Mouse (Mus musculus) stomach, postnatal 0 days (tissue): Measurements from ENCODE around the gene Stk19. TPM values are rescaled to one million over a fixed set of nuclear protein-coding genes. Genes with fewer than 3 reads are reported as not detected.
"Not testable (repeated sequence)": the region's sequence is repeated elsewhere in the genome, so short reads cannot be mapped to it uniquely, and the experiment has no call there.

Source experiments
- ATAC-seq: fragments of 200-750 bp; cut with Nextera tagmentation; 2 replicates; pipeline ENCODE4 v1.8.0; 2017; ENCODE audit not compliant: low FRiP score, low TSS enrichment
- DNase-seq: peaks from one replicate; pipeline ENCODE4 v3.0.0-alpha.2; 2016; ENCODE audit warnings: low spot score
- H3K27ac ChIP-seq: fragments of 300-500 bp; sonication (generic); replicated peaks from 2 replicates; pipeline ENCODE4 v1.5.1; 2014; ENCODE audit warnings: mild to moderate bottlenecking, control low read depth
- H3K27me3 ChIP-seq: fragments of 300-500 bp; sonication (generic); 2 replicates; pipeline ENCODE4 v1.6.1; 2014; ENCODE audit warnings: low read length; ENCODE audit not compliant: control insufficient read depth, insufficient read depth
- H3K36me3 ChIP-seq: fragments of 300-500 bp; sonication (generic); 2 replicates; pipeline ENCODE4 v1.6.1; 2014; ENCODE audit warnings: low read length, mixed read lengths; ENCODE audit not compliant: control insufficient read depth, insufficient read depth
- H3K4me1 ChIP-seq: fragments of 300-500 bp; sonication (generic); replicated peaks from 2 replicates; pipeline ENCODE4 v1.6.1; 2014; ENCODE audit warnings: antibody characterized with exemption; ENCODE audit not compliant: control insufficient read depth, insufficient read depth
- H3K4me2 ChIP-seq: fragments of 300-500 bp; sonication (generic); replicated peaks from 2 replicates; pipeline ENCODE4 v1.6.1; 2014; ENCODE audit warnings: low read depth, mild to moderate bottlenecking, control low read depth, moderate library complexity
- H3K4me3 ChIP-seq: fragments of 300-500 bp; sonication (generic); 2 replicates; pipeline ENCODE4 v1.5.1; 2014; ENCODE audit warnings: low read depth, low read length, control low read depth
- H3K9ac ChIP-seq: fragments of 300-500 bp; sonication (generic); 2 replicates; pipeline ENCODE4 v1.6.1; 2014; ENCODE audit warnings: mild to moderate bottlenecking, low read length, control low read depth, mixed read lengths
- H3K9me3 ChIP-seq: fragments of 300-500 bp; sonication (generic); 2 replicates; pipeline ENCODE4 v1.6.1; 2016; ENCODE audit warnings: low read length; ENCODE audit not compliant: control insufficient read depth
- CTCF ChIP-seq: IDR thresholded peaks from 2 replicates; pipeline ENCODE4 v1.5.1; 2016; ENCODE audit warnings: antibody characterized with exemption, low read depth, mild to moderate bottlenecking, moderate library complexity
- EP300 ChIP-seq: optimal IDR thresholded peaks from 2 replicates; pipeline ENCODE3; 2016; ENCODE audit warnings: antibody characterized with exemption
- WGBS: fragments of 180-500 bp; shearing (Covaris S2); extraction: QIAGEN DNeasy Blood & Tissue Kit; methylation state at CpG from one replicate; pipeline ENCODE4 v1.1.7; 2014; 5-methylcytosine and 5-hydroxymethylcytosine counted together
- polyA plus RNA-seq: library from polyadenylated mRNA; unstranded; fragments of >200 nt; fragmentation: Nextera tagmentation; extraction: Ambion mirVana; gene quantifications from 2 replicates; pipeline ENCODE4 v1.2.1, GENCODE M21; 2015

The Stk19 gene
- polyA plus RNA-seq, 1 experiment from 2014 or later: 23.1 TPM

DNA sequence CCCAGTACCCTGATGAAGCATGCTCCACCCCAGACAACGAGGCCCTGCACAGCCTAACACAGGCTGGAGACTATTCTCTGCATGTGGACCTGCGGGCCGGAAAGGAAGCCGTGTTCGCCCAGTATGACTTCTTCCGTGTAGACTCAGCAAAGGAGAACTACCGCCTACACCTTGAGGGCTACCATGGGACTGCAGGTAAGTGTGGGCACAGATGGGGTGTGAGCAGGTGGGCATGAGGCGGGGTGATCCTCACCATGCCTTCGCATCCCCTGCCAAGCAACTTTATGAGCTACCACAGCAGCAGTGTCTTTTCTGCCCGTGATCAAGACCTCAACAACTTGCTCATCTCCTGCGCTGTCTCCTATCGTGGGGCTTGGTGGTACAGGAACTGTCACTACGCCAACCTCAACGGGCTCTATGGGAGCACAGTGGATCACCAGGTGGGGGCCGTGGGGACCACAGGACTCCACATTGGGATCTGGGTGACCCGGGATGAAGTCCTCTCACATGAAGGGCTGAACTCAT, 35.9 kb downstream of the Stk19 start:
- H3K27me3 ChIP-seq, H3K4me1 ChIP-seq, H3K9ac ChIP-seq, ATAC-seq, H3K4me2 ChIP-seq, H3K27ac ChIP-seq, H3K4me3 ChIP-seq, DNase-seq, H3K36me3 ChIP-seq, H3K9me3 ChIP-seq: not testable (repeated sequence)
- 90% methylated on average over 16 of the region's 16 CpGs for WGBS

GRCm38 (mm10) chr17:34799531-34799925, 37.2 kb downstream of the Stk19 start:
- 90% methylated on average over 4 of the region's 4 CpGs for WGBS
- DNase-seq: no peak
- no peak for TF ChIP-seq CTCF
- TF ChIP-seq EP300: no peak
- no peak overlapping the region for H3K9ac ChIP-seq
- H3K4me3 ChIP-seq: no peak overlapping the region
- H3K36me3 ChIP-seq: no peaks in the 10 kb centered on the region
- H3K4me2 ChIP-seq: no peak overlapping the region
- no peaks in the 10 kb centered on the region for H3K9me3 ChIP-seq
- H3K4me1 ChIP-seq: no peaks in the 10 kb centered on the region
- ATAC-seq: no peak
- no peak overlapping the region for H3K27ac ChIP-seq
- no peaks in the 10 kb centered on the region for H3K27me3 ChIP-seq

DNA sequence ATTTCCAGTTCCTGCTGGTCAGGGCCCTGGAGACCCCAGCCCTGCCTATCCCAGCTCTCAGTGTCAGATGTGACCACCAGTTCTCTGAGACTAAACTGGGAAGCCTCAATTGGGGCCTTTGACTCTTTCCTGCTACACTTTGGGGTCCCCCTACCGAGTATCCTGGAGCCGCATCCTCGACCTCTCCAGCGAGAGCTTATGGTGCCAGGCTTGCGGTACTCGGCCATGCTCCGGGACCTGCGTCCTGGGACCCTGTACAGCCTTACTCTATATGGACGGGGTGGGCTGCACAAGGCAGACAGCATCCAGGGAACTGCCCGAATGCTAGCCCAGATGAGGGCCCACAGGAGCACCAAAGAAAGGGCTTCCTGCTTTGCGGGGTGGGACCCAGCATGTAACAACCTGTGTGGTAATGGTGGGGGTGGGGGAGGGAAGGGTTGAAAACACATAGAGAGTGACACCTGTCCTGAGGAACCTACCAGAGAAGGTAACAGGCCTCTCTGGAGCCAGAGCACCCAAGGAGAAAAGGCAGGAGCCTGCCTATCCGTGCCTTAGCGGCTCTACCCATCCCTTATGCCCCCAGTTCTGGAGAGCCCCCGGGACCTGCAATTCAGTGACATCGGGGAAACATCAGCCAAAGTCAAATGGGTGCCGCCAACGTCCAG, 37.7 kb downstream of the Stk19 start:
- H3K27ac ChIP-seq: no peak overlapping the region
- no peak for DNase-seq
- H3K9ac ChIP-seq: no peak overlapping the region
- no peak overlapping the region for H3K4me2 ChIP-seq
- no peaks in the 10 kb centered on the region for H3K27me3 ChIP-seq
- no peaks in the 10 kb centered on the region for H3K9me3 ChIP-seq
- 90% methylated on average over 14 of the region's 17 CpGs for WGBS
- H3K4me3 ChIP-seq: no peak overlapping the region
- no peak for ATAC-seq
- H3K4me1 ChIP-seq: no peaks in the 10 kb centered on the region
- H3K36me3 ChIP-seq: no peaks in the 10 kb centered on the region
- TF ChIP-seq EP300: no peak
- no peak for TF ChIP-seq CTCF

GRCm38 (mm10) chr17:34798071-34798470, 38.7 kb downstream of the Stk19 start:
- not testable (repeated sequence) for H3K27me3 ChIP-seq, ATAC-seq, H3K4me3 ChIP-seq, H3K9ac ChIP-seq, H3K36me3 ChIP-seq, H3K27ac ChIP-seq, H3K4me2 ChIP-seq, H3K9me3 ChIP-seq, H3K4me1 ChIP-seq
- DNase-seq: peak; percentile 7
- 88% methylated on average over 6 of the region's 7 CpGs for WGBS

DNA sequence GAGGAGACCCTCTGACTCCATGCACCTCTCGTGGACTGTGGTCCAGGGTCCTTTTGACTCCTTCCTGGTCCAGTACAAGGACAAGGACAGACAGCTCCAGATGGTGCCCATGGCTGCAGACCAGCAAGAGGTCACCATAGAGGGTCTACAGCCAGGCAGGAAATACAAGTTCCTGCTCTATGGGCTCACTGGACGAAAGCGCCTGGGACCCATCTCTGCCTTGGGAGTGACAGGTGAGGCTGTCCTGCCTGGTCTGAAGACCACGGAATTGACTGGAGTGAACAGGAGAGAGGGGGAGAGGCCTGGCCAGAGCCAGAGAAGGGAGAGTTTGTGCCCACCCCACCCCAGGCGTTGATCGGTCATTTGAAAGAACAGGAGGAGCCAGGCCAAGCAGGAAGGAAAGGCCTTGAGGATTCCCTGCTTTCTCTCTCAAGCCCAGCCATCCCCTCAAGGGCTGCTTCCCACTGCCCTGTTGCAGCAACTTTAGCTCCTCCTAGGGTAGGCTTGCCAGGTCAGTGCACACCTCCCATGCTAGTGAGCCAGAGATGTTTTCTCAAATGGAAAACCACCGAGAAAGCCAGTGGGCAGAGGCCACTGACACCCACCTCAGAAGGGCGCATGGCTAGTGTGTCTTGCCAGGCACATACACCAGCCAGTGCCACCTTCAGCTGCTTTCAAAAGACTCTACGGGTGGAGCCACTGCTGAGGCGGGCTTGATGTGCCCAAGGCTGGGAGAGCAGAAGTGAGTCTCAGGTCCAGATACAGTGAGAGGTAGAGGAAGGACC, 39.3 kb downstream of the Stk19 start:
- not testable (repeated sequence) for ATAC-seq, H3K9ac ChIP-seq, H3K4me3 ChIP-seq, H3K4me1 ChIP-seq, H3K27me3 ChIP-seq, H3K4me2 ChIP-seq, H3K9me3 ChIP-seq, H3K27ac ChIP-seq, H3K36me3 ChIP-seq
- peak; percentile 9 for DNase-seq
- WGBS: 85% methylated on average over 10 of the region's 10 CpGs
